ENCODE assay signal across 11 mouse cellular contexts in genomic region chr9:72172331-72172730, GRCm38 (mm10).
"Had no signal": no experiment of that assay in that cellular context is flagged by ENCODE, and none has a peak within 500 bp of the region (broad histone marks: within the 10 kb centered on the region; RNA-seq: fewer than 3 reads in every experiment).

No protein-coding gene starts in this region.

- DNase-seq: kidney, postnatal 14 days; lung, postnatal 14 days; thymus, adult 2 months; thymus, postnatal 25 days had no signal

- H3K4me3 ChIP-seq: limb, embryonic 15.5 days; liver, embryonic 12.5 days; lung, embryonic 15.5 days; megakaryocyte, embryonic 14.5 days; midbrain, embryonic 15.5 days; neural tube, embryonic 12.5 days had no signal

- H3K27ac ChIP-seq: limb, embryonic 15.5 days; liver, embryonic 12.5 days; lung, embryonic 15.5 days; macrophage; midbrain, embryonic 15.5 days; neural tube, embryonic 12.5 days had no signal

- H3K36me3 ChIP-seq: limb, embryonic 15.5 days; liver, embryonic 12.5 days; lung, embryonic 15.5 days; midbrain, embryonic 15.5 days; neural tube, embryonic 12.5 days had no signal

- H3K27me3 ChIP-seq: limb, embryonic 15.5 days; liver, embryonic 12.5 days; lung, embryonic 15.5 days; megakaryocyte, embryonic 14.5 days; midbrain, embryonic 15.5 days; neural tube, embryonic 12.5 days had no signal
